Mouse (Mus musculus) erythroblast, embryonic 14.5 days (primary cell): ENCODE data around the gene Fer.

Experiments used
- GATA1 ChIP-seq: IDR thresholded peaks from 2 replicates; pipeline ENCODE4 v1.6.1; 2012; ENCODE audit warnings: low read length, inconsistent platforms, mixed read lengths
- TAL1 ChIP-seq: IDR thresholded peaks from 3 replicates; pipeline ENCODE4 v1.6.1; 2012; ENCODE audit warnings: low read length, inconsistent platforms, mixed read lengths

GRCm38 (mm10) chr17:63863012-63863630 lies at the start of gene Fer:
- TF ChIP-seq GATA1, result no peak
- TF ChIP-seq TAL1, result no peak
